Mouse (Mus musculus) liver, embryonic 12.5 days (tissue): ENCODE data around the gene Scgb1b15. TPM values are rescaled to one million over a fixed set of nuclear protein-coding genes. Genes with fewer than 3 reads are reported as not detected.
"Not testable (repeated sequence)": the region's sequence is repeated elsewhere in the genome, so short reads cannot be mapped to it uniquely, and the experiment has no call there.

Source experiments
- ATAC-seq: fragments of 200-750 bp; cut with Nextera tagmentation; 2 replicates; pipeline ENCODE4 v1.8.0; 2017; ENCODE audit warnings: moderate number of reproducible peaks, mild to moderate bottlenecking, moderate library complexity
- H3K27ac ChIP-seq: fragments of 300-500 bp; sonication (generic); 2 replicates; pipeline ENCODE4 v1.5.1; 2016; ENCODE audit warnings: mild to moderate bottlenecking
- H3K27me3 ChIP-seq: fragments of 300-500 bp; sonication (generic); replicated peaks from 2 replicates; pipeline ENCODE4 v1.6.1; 2016; ENCODE audit warnings: mild to moderate bottlenecking, moderate library complexity
- H3K36me3 ChIP-seq: fragments of 300-500 bp; sonication (generic); 2 replicates; pipeline ENCODE4 v1.6.1; 2016; ENCODE audit warnings: mild to moderate bottlenecking, moderate library complexity
- H3K4me1 ChIP-seq: fragments of 300-500 bp; sonication (generic); 2 replicates; pipeline ENCODE4 v1.6.1; 2016
- H3K4me2 ChIP-seq: fragments of 300-500 bp; sonication (generic); 2 replicates; pipeline ENCODE4 v1.6.1; 2016; ENCODE audit warnings: mild to moderate bottlenecking, moderate library complexity
- H3K4me3 ChIP-seq: fragments of 300-500 bp; sonication (generic); 2 replicates; pipeline ENCODE4 v1.5.1; 2016; ENCODE audit warnings: mild to moderate bottlenecking, moderate library complexity
- H3K9ac ChIP-seq: fragments of 300-500 bp; sonication (generic); 2 replicates; pipeline ENCODE4 v1.6.1; 2016; ENCODE audit warnings: mild to moderate bottlenecking, moderate library complexity
- H3K9me3 ChIP-seq: fragments of 300-500 bp; sonication (generic); replicated peaks from 2 replicates; pipeline ENCODE4 v1.6.1; 2016; ENCODE audit warnings: mild to moderate bottlenecking, moderate library complexity
- polyA plus RNA-seq: library from polyadenylated mRNA; unstranded; fragments of >200 nt; fragmentation: Nextera tagmentation; extraction: Ambion mirVana; gene quantifications from 2 replicates; pipeline ENCODE4 v1.2.1, GENCODE M21; 2016

Gene Scgb1b15
- polyA plus RNA-seq: not detected in 2 replicates

GRCm38 (mm10) chr7:32836254-32836653 is at the start of gene Scgb1b15:
Gene Scgb1b15 (plus strand): TSS chr7:32836554.
- not testable (repeated sequence) for H3K36me3 ChIP-seq, H3K4me1 ChIP-seq, H3K4me3 ChIP-seq, H3K27ac ChIP-seq, H3K27me3 ChIP-seq, H3K9me3 ChIP-seq, ATAC-seq, H3K9ac ChIP-seq, H3K4me2 ChIP-seq

GRCm38 (mm10) chr7:32829562-32829961 is 6.8 kb upstream of the Scgb1b15 start, which contains the start of gene Scgb2b15:
Gene Scgb2b15 (minus strand): TSS chr7:32829662.
- H3K4me1 ChIP-seq, H3K9ac ChIP-seq, H3K36me3 ChIP-seq, H3K9me3 ChIP-seq, H3K27me3 ChIP-seq, H3K27ac ChIP-seq, ATAC-seq, H3K4me2 ChIP-seq, H3K4me3 ChIP-seq: not testable (repeated sequence)

Other genes with a start within 250 kb of the Scgb1b15 start
- not detected in 2 replicates for gene Scgb2b15, start 6.9 kb upstream of the Scgb1b15 start, polyA plus RNA-seq
- not detected in 2 replicates for gene Scgb2b17, start 220.0 kb downstream of the Scgb1b15 start, polyA plus RNA-seq
- not detected in 2 replicates for gene Scgb1b17, start 226.9 kb downstream of the Scgb1b15 start, polyA plus RNA-seq